Mouse (Mus musculus) thymus, adult 2 months (tissue): Measurements from ENCODE around the gene Csf1. TPM values are rescaled to one million over a fixed set of nuclear protein-coding genes. Genes with fewer than 3 reads are reported as not detected.

Experiments
- DNase-seq: peaks from one replicate; pipeline ENCODE4 v3.0.0; 2021
- H3K27ac ChIP-seq: fragments of 200-500 bp; 2 replicates; pipeline ENCODE4 v1.5.1; 2012; ENCODE audit warnings: low read length, control low read depth; ENCODE audit not compliant: control insufficient read depth, insufficient read depth
- H3K27me3 ChIP-seq: fragments of 200-500 bp; 2 replicates; pipeline ENCODE4 v1.6.1; 2012; ENCODE audit warnings: mild to moderate bottlenecking, low read length, moderate library complexity, mixed read lengths; ENCODE audit not compliant: control insufficient read depth, insufficient read depth
- H3K36me3 ChIP-seq: fragments of 200-500 bp; 2 replicates; pipeline ENCODE4 v1.6.1; 2012; ENCODE audit warnings: mild to moderate bottlenecking, low read length, moderate library complexity; ENCODE audit not compliant: control insufficient read depth, insufficient read depth
- H3K4me1 ChIP-seq: fragments of 200-500 bp; replicated peaks from 2 replicates; pipeline ENCODE4 v1.6.1; 2012; ENCODE audit warnings: low read length; ENCODE audit not compliant: control insufficient read depth, insufficient read depth
- H3K4me3 ChIP-seq: fragments of 200-500 bp; 2 replicates; pipeline ENCODE4 v1.5.1; 2012; ENCODE audit warnings: mild to moderate bottlenecking, low read length, control low read depth, moderate library complexity; ENCODE audit not compliant: control insufficient read depth, insufficient read depth
- CTCF ChIP-seq: fragments of 200-500 bp; IDR thresholded peaks from 2 replicates; pipeline ENCODE4 v1.5.1; 2012; ENCODE audit warnings: mild to moderate bottlenecking, control low read depth, low read length, moderate library complexity, borderline replicate concordance; ENCODE audit not compliant: control insufficient read depth, poor library complexity, insufficient read depth; ENCODE audit errors: extremely low read depth
- POLR2A ChIP-seq: fragments of 200-500 bp; IDR thresholded peaks from 2 replicates; pipeline ENCODE4 v1.6.1; 2012; ENCODE audit warnings: mild to moderate bottlenecking, low read length, control low read depth, moderate library complexity; ENCODE audit not compliant: control insufficient read depth, poor library complexity, insufficient read depth; ENCODE audit errors: extremely low read depth
- WGBS: fragments of 180-500 bp; shearing (Covaris S2); methylation state at CpG from one replicate; pipeline ENCODE4 v1.1.7; 2018; 5-methylcytosine and 5-hydroxymethylcytosine counted together
- polyA plus RNA-seq: library from polyadenylated mRNA; depleted of rRNA; stranded (reverse); fragments of >200 nt; gene quantifications from 2 replicates; pipeline ENCODE4 v1.2.3, GENCODE M21; 2012

Csf1 gene
- polyA plus RNA-seq, 1 experiment: 12.5 TPM

DNA sequence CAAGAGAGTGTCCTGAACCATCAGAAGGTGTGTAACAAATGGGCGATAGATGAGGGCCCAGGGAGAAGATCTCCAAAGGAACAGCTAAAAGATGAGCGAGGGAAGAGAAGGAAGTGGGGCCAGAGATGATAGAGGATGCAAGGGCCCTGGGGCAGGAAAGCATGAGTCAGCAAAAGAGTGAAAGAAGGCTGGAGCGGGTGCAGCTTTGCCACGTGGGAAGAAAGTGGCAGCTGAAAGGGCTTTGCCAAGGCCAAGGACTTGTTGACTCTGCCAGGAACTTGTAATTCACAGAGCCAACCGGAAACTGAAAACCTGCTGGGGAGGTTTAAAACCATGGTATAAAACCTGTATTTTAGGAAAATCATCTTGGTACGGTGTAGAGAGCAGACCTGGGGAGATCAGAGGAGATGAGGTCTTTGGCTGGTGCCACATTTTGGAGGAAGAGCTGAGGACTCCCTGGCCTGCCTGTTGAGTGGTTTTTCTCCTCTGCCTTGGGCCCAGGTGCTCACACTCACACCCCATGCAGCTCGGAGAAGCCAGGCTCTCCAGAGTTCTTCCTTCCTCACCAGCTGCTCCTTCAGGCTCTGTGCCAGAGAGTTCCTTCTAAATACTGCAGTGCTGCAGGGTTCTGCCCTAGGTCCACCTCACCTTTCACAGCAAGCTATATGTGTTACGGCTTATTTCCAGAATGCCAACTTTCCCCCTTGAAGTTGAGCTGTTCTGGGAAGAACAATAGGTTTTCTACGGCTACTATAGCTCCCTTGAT lies 9.3 kb downstream of the Csf1 start:
- Histone ChIP-seq H3K4me1 (no peaks in the 10 kb centered on the region), H3K4me3 (no peak overlapping the region), H3K36me3 (no peaks in the 10 kb centered on the region), H3K27ac (no peak overlapping the region), H3K27me3 (no peaks in the 10 kb centered on the region)
- no peak for DNase-seq
- WGBS: 36% methylated on average over 9 of the region's 9 CpGs
- no peak for TF ChIP-seq CTCF
- TF ChIP-seq POLR2A: no peak

DNA sequence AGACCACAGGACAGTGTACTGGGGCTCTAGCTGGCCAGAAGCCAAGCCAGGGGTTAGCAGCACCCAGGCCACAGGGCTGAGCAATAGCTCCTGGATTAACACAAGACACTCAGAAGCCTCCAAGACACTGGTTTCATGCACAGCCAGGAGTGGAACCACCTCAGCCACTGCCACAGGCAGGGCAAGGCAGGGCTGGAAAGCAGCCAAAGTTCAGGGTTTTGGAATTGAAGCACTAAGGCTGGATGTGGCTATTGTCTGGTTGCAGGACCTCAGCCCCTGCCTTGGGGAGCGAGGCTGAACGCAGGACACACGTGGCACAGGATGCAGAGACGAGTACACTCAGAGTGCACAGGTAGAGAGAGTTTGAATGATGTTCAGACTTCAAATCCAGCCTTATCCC lies 10.8 kb downstream of the Csf1 start:
- 92% methylated on average over 4 of the region's 4 CpGs for WGBS
- Histone ChIP-seq H3K36me3 (no peaks in the 10 kb centered on the region), H3K4me3 (no peak overlapping the region), H3K27me3 (no peaks in the 10 kb centered on the region), H3K27ac (no peak overlapping the region), H3K4me1 (no peaks in the 10 kb centered on the region)
- DNase-seq: no peak
- no peak for TF ChIP-seq POLR2A
- no peak for TF ChIP-seq CTCF

DNA sequence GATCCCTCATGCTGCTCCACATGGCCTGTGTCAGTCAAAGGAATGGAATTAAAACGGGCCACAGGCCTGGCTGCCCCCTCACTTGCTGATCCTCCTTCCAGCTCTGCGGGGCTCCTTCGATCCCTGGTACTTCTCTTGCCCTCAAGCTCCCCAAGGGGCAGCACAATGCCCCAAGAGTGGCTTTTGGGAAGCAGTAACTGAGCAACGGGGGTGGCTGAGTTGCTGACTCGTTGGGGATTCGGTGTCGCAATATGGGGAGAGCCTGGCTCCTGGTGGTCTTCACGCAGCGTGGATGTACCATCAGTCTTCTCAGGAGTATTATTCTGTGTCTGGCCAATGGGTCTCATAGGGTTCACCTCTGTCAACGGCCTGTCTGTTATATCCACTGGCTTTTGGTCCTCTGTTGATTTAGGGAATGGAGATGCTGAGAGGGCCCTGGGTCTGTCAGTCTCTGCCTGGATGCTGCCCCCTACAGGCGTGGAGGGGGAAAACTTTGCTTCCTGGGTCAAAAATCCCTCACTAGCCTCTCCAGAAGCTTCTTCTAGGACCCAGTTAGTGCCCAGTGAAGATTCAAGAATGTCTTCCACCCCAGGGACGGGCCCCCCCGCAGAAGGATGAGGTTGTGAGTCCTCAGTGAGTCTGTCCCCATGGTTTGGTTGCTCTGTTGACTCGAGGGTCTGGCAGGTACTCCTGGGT lies 11.9 kb downstream of the Csf1 start:
- 89% methylated on average over 14 of the region's 14 CpGs for WGBS
- Histone ChIP-seq H3K4me1 (no peaks in the 10 kb centered on the region), H3K27ac (no peak overlapping the region), H3K27me3 (no peaks in the 10 kb centered on the region), H3K4me3 (no peak overlapping the region), H3K36me3 (no peaks in the 10 kb centered on the region)
- no peak for DNase-seq
- TF ChIP-seq CTCF: no peak
- no peak for TF ChIP-seq POLR2A

DNA sequence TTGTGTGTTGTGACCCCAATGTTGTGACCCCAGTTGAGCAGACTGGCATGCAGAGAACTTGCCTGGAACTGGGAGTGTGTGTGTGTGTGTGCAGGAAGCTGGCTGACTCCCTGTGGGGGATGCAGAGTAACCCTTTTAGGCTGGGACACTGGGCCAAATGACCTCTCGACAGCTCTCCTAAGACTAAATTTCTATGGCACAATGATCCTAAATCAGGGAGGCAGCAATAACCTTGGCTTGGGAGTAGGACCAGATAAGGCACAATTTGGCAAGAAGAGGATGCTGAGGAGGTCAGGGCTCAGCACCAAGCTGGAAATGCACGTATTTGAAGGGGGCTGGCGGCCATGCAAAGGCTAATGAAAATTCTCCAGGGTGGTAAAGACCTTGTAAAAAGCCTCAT lies 14.2 kb downstream of the Csf1 start:
- Histone ChIP-seq H3K27me3 (no peaks in the 10 kb centered on the region), H3K4me1 (no peaks in the 10 kb centered on the region), H3K36me3 (no peaks in the 10 kb centered on the region), H3K4me3 (no peak overlapping the region), H3K27ac (no peak overlapping the region)
- DNase-seq: no peak
- 93% methylated on average over 3 of the region's 3 CpGs for WGBS
- no peak for TF ChIP-seq POLR2A

DNA sequence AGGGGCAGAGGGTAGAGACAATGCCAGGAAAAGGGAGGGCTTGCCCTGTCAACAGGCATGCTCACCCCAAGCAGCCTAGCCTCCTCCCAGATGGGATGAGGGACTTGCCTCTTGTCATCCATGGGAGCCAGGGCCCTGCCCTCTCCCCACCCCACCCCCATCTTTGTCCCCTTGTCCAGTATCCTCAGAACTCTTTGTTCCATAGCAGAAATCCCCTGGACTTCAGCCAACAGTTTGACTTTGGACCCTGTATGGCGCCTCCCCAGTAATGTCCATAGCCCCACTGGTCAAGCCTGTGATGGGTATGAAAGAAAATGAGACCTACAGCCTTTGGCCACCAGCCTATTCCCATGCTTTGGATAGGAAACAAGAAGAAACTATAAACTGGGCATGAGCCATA lies 16.6 kb downstream of the Csf1 start:
- DNase-seq: no peak

DNA sequence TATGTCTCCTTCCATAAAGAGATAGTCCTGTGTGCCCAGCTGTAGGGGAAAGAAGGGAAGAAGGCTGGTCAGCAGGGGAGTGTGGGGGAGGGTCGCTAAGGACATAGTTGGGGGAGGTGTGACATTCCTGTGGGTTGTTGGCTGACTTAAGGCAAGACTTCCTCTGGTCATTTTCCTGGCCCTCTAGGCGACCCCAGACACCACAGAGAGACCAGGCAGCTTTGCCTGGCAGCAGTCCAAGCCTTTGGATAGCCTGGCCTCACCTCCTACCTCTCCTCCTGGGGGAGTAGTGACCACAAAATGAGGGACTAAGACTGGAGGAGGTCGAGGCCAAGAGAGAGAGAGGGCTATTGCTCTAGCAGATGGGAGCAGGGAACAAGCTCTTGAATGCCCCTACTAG lies 17.2 kb downstream of the Csf1 start:
- Histone ChIP-seq H3K36me3 (no peaks in the 10 kb centered on the region), H3K27me3 (no peaks in the 10 kb centered on the region), H3K4me1 (no peaks in the 10 kb centered on the region), H3K27ac (no peak overlapping the region), H3K4me3 (no peak overlapping the region)
- TF ChIP-seq POLR2A (no peak), CTCF (no peak)
- WGBS: 55% methylated on average over 3 of the region's 3 CpGs
- DNase-seq: no peak

More for the DNA sequence above, 16.6 kb downstream of the Csf1 start:
- Histone ChIP-seq H3K4me1 (no peaks in the 10 kb centered on the region), H3K4me3 (no peak overlapping the region), H3K27ac (no peak overlapping the region), H3K27me3 (no peaks in the 10 kb centered on the region), H3K36me3 (no peaks in the 10 kb centered on the region)
- WGBS: 88% methylated on average over 1 of the region's 1 CpGs
- TF ChIP-seq POLR2A (no peak), CTCF (no peak)

DNA sequence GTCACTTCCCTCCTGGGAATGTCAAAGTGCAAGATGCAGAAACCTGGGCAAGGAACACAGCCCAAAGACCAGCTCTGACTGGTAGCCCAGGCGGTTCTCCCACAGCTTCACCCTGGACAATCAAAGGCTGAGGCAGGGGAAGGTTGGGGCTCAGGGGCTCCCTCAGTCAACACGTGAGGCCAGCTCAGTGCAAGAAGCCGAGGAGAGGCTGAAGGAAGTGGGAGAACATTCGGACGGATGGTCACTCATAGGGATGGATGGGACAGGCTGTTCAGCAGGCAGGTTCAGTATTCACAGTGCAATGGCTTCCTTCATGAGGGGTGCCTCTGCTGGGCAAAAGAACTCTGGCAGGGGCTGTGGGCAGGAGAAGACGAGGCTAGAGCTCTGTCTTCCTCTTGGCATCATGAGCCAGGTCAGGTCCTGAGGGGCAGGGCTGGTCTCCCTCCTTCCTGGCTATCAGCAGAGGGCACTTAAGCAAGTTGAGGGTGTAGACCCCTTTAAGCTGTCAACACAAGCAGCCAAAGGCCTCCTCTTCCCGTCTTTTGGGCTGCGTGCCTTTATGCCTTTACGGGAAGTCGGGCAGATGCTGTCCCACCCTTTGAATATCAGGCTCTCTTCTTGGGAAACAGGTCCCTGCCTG lies 18.1 kb downstream of the Csf1 start:
- no peak for DNase-seq
- TF ChIP-seq POLR2A (no peak), CTCF (no peak)
- Histone ChIP-seq H3K27ac (no peak overlapping the region), H3K36me3 (no peaks in the 10 kb centered on the region), H3K4me1 (no peaks in the 10 kb centered on the region), H3K4me3 (no peak overlapping the region), H3K27me3 (no peaks in the 10 kb centered on the region)
- WGBS: 94% methylated on average over 10 of the region's 10 CpGs
